Comparison of ENCODE assay signal across 23 mouse cellular contexts in genomic region chr6:55592126-55592525, GRCm38 (mm10).
DNase-seq lines count a peak whose midpoint lies in the region; ATAC-seq and TF ChIP-seq lines count a peak whose summit lies in the region.
"Had no signal": no experiment of that assay in that cellular context is flagged by ENCODE, and none has a peak within 500 bp of the region (broad histone marks: within the 10 kb centered on the region; RNA-seq: fewer than 3 reads in every experiment).

No protein-coding gene starts in this region.

- no peak for ATAC-seq in midbrain, postnatal 0 days (ENCODE audit: low FRiP score)
- ATAC-seq: forebrain, embryonic 15.5 days; intestine, embryonic 16.5 days had no signal

- no peaks in the 10 kb centered on the region for H3K9me3 ChIP-seq in midbrain, postnatal 0 days (ENCODE audit: low read length)
- H3K9me3 ChIP-seq: forebrain, embryonic 15.5 days; hindbrain, embryonic 13.5 days; kidney, embryonic 15.5 days; limb, embryonic 10.5 days had no signal

- H3K27ac ChIP-seq in midbrain, postnatal 0 days (ENCODE audit: low read depth, low read length) = no peak overlapping the region
- H3K27ac ChIP-seq: forebrain, embryonic 15.5 days; hindbrain, embryonic 13.5 days; kidney, embryonic 15.5 days; limb, embryonic 10.5 days; macrophage had no signal

- H3K36me3 ChIP-seq in midbrain, postnatal 0 days (ENCODE audit: insufficient read depth, low read length) = no peaks in the 10 kb centered on the region
- H3K36me3 ChIP-seq: forebrain, embryonic 15.5 days; hindbrain, embryonic 13.5 days; kidney, embryonic 15.5 days; limb, embryonic 10.5 days had no signal

- no peak for TF ChIP-seq CTCF in midbrain, postnatal 0 days (IDR thresholded peaks at IDR 0.05)

- H3K4me3 ChIP-seq in midbrain, postnatal 0 days (ENCODE audit: low read depth, low read length) = no peak overlapping the region
- H3K4me3 ChIP-seq: erythroblast, embryonic 14.5 days; forebrain, embryonic 15.5 days; hindbrain, embryonic 13.5 days; kidney, embryonic 15.5 days; limb, embryonic 10.5 days had no signal

- no peak overlapping the region for H3K9ac ChIP-seq in midbrain, postnatal 0 days (replicated peaks; ENCODE audit: low read length, poor library complexity, severe bottlenecking)
- H3K9ac ChIP-seq: forebrain, embryonic 15.5 days; hindbrain, embryonic 13.5 days; kidney, embryonic 15.5 days; lung, embryonic 14.5 days had no signal

- no peaks in the 10 kb centered on the region for H3K4me1 ChIP-seq in midbrain, postnatal 0 days (ENCODE audit: insufficient read depth, low read length)
- H3K4me1 ChIP-seq: forebrain, embryonic 15.5 days; hindbrain, embryonic 13.5 days; kidney, embryonic 15.5 days; limb, embryonic 10.5 days had no signal

- H3K4me2 ChIP-seq in midbrain, postnatal 0 days (ENCODE audit: low read depth, low read length, poor library complexity, severe bottlenecking) = no peak overlapping the region
- H3K4me2 ChIP-seq: forebrain, embryonic 15.5 days; heart, embryonic 11.5 days; hindbrain, embryonic 13.5 days; kidney, embryonic 15.5 days; liver, embryonic 11.5 days; lung, embryonic 14.5 days; midbrain, embryonic 11.5 days had no signal

- H3K27me3 ChIP-seq in midbrain, postnatal 0 days (ENCODE audit: insufficient read depth, low read length) = no peaks in the 10 kb centered on the region
- H3K27me3 ChIP-seq: forebrain, embryonic 15.5 days; hindbrain, embryonic 13.5 days; kidney, embryonic 15.5 days had no signal

- DNase-seq in layer of hippocampus, adult 18-20 months (ENCODE audit: low spot score in 2 of 2) = peak; percentile 28 to 51
- no peak for DNase-seq in layer of hippocampus, postnatal 25 days (ENCODE audit: extremely low spot score in 1 of 2, low spot score in 1 of 2)
- peak; percentile 59 to 85 for DNase-seq in frontal cortex, postnatal 36 days (ENCODE audit: low spot score in 2 of 2)
- peak; percentile 72 to 84 for DNase-seq in left cerebral cortex, adult 9 months (ENCODE audit: low spot score in 2 of 2)
- peak; percentile 71 for DNase-seq in right cerebral cortex, postnatal 25 days
- no peak for DNase-seq in midbrain, postnatal 0 days (ENCODE audit: low spot score)
- DNase-seq in testis, postnatal 14 days (ENCODE audit: low spot score) = no peak
- no peak for DNase-seq in testis, postnatal 10 days (ENCODE audit: low spot score)
- DNase-seq: adrenal gland, postnatal 14 days; cerebellum, adult 2 months; gastrocnemius, postnatal 25 days; heart, postnatal 14 days; lung, embryonic 14.5 days had no signal

- WGBS in midbrain, postnatal 0 days = 91% methylated on average over 4 of the region's 4 CpGs

Comparison
In these comparisons a context has a peak if more than half of its experiments do, and no peak if none do; other contexts are left out.
1. DNase-seq: peak in layer of hippocampus, adult 18-20 months (2 of 2), frontal cortex, postnatal 36 days (2 of 2), left cerebral cortex, adult 9 months (2 of 2) and right cerebral cortex, postnatal 25 days (single experiment); none in layer of hippocampus, postnatal 25 days (0 of 2), midbrain, postnatal 0 days (single experiment), testis, postnatal 14 days (single experiment) and testis, postnatal 10 days (single experiment).